Mouse (Mus musculus): ENCODE data around the gene Pmis2. TPM values are rescaled to one million over a fixed set of nuclear protein-coding genes. Genes with fewer than 3 reads are reported as not detected.

Gene Pmis2
- not detected in 2 replicates for polyA plus RNA-seq (2014; fragmentation: Nextera tagmentation; extraction: Ambion mirVana)

DNA sequence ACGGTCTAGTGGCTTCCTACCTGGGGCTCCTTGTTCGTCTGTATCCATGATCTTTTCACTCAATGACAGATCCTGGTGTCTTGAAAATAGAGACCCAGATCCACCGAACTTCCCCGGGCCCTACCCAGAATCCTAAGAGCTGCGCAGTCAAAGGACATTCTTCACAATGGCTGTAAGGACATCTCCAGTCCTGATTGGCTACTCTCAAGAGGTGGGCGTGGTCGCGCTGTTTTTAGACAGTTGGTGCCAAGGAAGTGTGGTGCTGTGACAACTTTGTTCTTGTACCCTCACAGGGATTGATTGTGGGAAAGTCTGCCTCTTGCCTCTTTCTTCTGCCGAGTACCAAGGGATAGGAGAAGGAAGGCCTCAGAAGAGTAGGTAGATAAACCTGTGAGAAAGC, at the start of gene Pmis2:
Gene Pmis2, minus strand, starts transcription at position 126 of the 400 bp plus-strand sequence.
- Histone ChIP-seq H3K4me1 (ENCODE audit: control insufficient read depth, insufficient read depth, low read length) (no peaks in the 10 kb centered on the region), H3K9me3 (ENCODE audit: control insufficient read depth, low read depth, low read length) (no peaks in the 10 kb centered on the region), H3K36me3 (ENCODE audit: control insufficient read depth, insufficient read depth, low read length) (no peaks in the 10 kb centered on the region), H3K4me2 (replicated peaks; ENCODE audit: low read depth, low read length) (no peak within 1 kb of the TSS), H3K27ac (ENCODE audit: low read length) (no peak within 1 kb of the TSS), H3K4me3 (ENCODE audit: low read depth, low read length) (no peak within 1 kb of the TSS), H3K27me3 (ENCODE audit: control insufficient read depth, insufficient read depth, low read length) (no peaks in the 10 kb centered on the region), H3K9ac (replicated peaks; ENCODE audit: low read depth, low read length) (no peak within 1 kb of the TSS)
- 62% methylated on average over 9 of the region's 9 CpGs for WGBS
- ATAC-seq (ENCODE audit: insufficient number of reproducible peaks, insufficient read depth, low FRiP score, low read depth): no peak

- WGBS: 91% methylated on average over 5 of the region's 5 CpGs
- H3K9me3 ChIP-seq (ENCODE audit: control insufficient read depth, low read depth, low read length): no peaks in the 10 kb centered on the region
- H3K36me3 ChIP-seq (ENCODE audit: control insufficient read depth, insufficient read depth, low read length): no peaks in the 10 kb centered on the region
- H3K4me2 ChIP-seq (replicated peaks; ENCODE audit: low read depth, low read length): no peak overlapping the region
- no peak overlapping the region for H3K9ac ChIP-seq (replicated peaks; ENCODE audit: low read depth, low read length)
- H3K27me3 ChIP-seq (ENCODE audit: control insufficient read depth, insufficient read depth, low read length): no peaks in the 10 kb centered on the region
- H3K27ac ChIP-seq (ENCODE audit: low read length): no peak overlapping the region
- H3K4me3 ChIP-seq (ENCODE audit: low read depth, low read length): no peak overlapping the region
- no peak for ATAC-seq (ENCODE audit: insufficient number of reproducible peaks, insufficient read depth, low FRiP score, low read depth)
- H3K4me1 ChIP-seq (ENCODE audit: control insufficient read depth, insufficient read depth, low read length): peaks cover 3% of the 10 kb centered on the region; the same call in 1 of the 2 replicates
Observed at GRCm38 (mm10) chr7:30719669-30720068, 48.3 kb upstream of the Pmis2 start.

GRCm38 (mm10) chr7:30717716-30718046, 46.3 kb upstream of the Pmis2 start:
- Histone ChIP-seq H3K9ac (replicated peaks; ENCODE audit: low read depth, low read length) (no peak overlapping the region), H3K4me3 (ENCODE audit: low read depth, low read length) (peak overlapping the region; percentile 29; the same call in 1 of the 2 replicates), H3K4me2 (replicated peaks; ENCODE audit: low read depth, low read length) (peak overlapping the region; percentile 68), H3K36me3 (ENCODE audit: control insufficient read depth, insufficient read depth, low read length) (no peaks in the 10 kb centered on the region), H3K9me3 (ENCODE audit: control insufficient read depth, low read depth, low read length) (no peaks in the 10 kb centered on the region), H3K27ac (ENCODE audit: low read length) (no peak overlapping the region), H3K4me1 (ENCODE audit: control insufficient read depth, insufficient read depth, low read length) (peaks cover 3% of the 10 kb centered on the region; the same call in 1 of the 2 replicates), H3K27me3 (ENCODE audit: control insufficient read depth, insufficient read depth, low read length) (no peaks in the 10 kb centered on the region)
- ATAC-seq (ENCODE audit: insufficient number of reproducible peaks, insufficient read depth, low FRiP score, low read depth): no peak
- 12% methylated on average over 14 of the region's 14 CpGs for WGBS

- peak; percentile 98 for ATAC-seq (ENCODE audit: insufficient number of reproducible peaks, insufficient read depth, low FRiP score, low read depth)
- H3K9ac ChIP-seq (replicated peaks; ENCODE audit: low read depth, low read length): no peak overlapping the region
- 3% methylated on average over 43 of the region's 43 CpGs for WGBS
Observed at GRCm38 (mm10) chr7:30717006-30717715, 45.8 kb upstream of the Pmis2 start.

DNA sequence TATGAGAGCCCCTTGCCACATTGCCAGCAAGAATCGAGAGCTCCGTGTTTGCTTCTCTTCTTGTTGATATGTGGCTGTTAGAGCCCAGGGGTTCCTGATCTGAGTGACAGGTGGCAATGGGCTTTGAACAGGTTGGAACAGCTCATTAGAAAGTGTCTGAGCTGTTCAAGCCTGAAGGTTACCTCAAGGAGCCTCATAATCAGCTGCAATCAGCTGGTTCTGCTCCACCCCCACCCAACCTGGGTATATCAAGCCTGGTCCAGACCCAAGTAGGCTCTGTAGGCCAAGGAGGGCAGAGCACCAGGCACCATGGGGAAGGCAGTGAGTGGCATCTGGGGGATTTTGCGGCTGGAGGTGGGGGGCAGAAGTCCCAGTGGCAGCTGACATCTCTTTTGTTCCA, 40.5 kb upstream of the Pmis2 start, which contains the start of gene Atp4a:
Gene Atp4a, plus strand, starts transcription at position 268 of the 400 bp plus-strand sequence.
- Histone ChIP-seq H3K36me3 (ENCODE audit: control insufficient read depth, insufficient read depth, low read length) (no peaks in the 10 kb centered on the region), H3K9ac (replicated peaks; ENCODE audit: low read depth, low read length) (no peak within 1 kb of the TSS), H3K9me3 (ENCODE audit: control insufficient read depth, low read depth, low read length) (no peaks in the 10 kb centered on the region), H3K4me1 (ENCODE audit: control insufficient read depth, insufficient read depth, low read length) (no peaks in the 10 kb centered on the region), H3K4me2 (replicated peaks; ENCODE audit: low read depth, low read length) (no peak within 1 kb of the TSS), H3K27me3 (ENCODE audit: control insufficient read depth, insufficient read depth, low read length) (no peaks in the 10 kb centered on the region), H3K4me3 (ENCODE audit: low read depth, low read length) (no peak within 1 kb of the TSS), H3K27ac (ENCODE audit: low read length) (no peak within 1 kb of the TSS)
- 80% methylated on average over 3 of the region's 3 CpGs for WGBS
- no peak for ATAC-seq (ENCODE audit: insufficient number of reproducible peaks, insufficient read depth, low FRiP score, low read depth)

More at GRCm38 (mm10) chr7:30717006-30717715, 45.8 kb upstream of the Pmis2 start:
- Histone ChIP-seq H3K4me3 (ENCODE audit: low read depth, low read length) (peak overlapping the region; percentile 29), H3K4me1 (ENCODE audit: control insufficient read depth, insufficient read depth, low read length) (peaks cover 3% of the 10 kb centered on the region; the same call in 1 of the 2 replicates), H3K36me3 (ENCODE audit: control insufficient read depth, insufficient read depth, low read length) (no peaks in the 10 kb centered on the region), H3K9me3 (ENCODE audit: control insufficient read depth, low read depth, low read length) (no peaks in the 10 kb centered on the region), H3K27me3 (ENCODE audit: control insufficient read depth, insufficient read depth, low read length) (no peaks in the 10 kb centered on the region), H3K27ac (ENCODE audit: low read length) (no peak overlapping the region), H3K4me2 (replicated peaks; ENCODE audit: low read depth, low read length) (peak overlapping the region; percentile 68)

GRCm38 (mm10) chr7:30707441-30707840, 36.0 kb upstream of the Pmis2 start:
- H3K4me1 ChIP-seq (ENCODE audit: control insufficient read depth, insufficient read depth, low read length): no peaks in the 10 kb centered on the region
- H3K4me2 ChIP-seq (replicated peaks; ENCODE audit: low read depth, low read length): no peak overlapping the region
- no peaks in the 10 kb centered on the region for H3K9me3 ChIP-seq (ENCODE audit: control insufficient read depth, low read depth, low read length)
- 76% methylated on average over 1 of the region's 1 CpGs for WGBS
- H3K36me3 ChIP-seq (ENCODE audit: control insufficient read depth, insufficient read depth, low read length): no peaks in the 10 kb centered on the region
- no peak overlapping the region for H3K27ac ChIP-seq (ENCODE audit: low read length)
- no peak overlapping the region for H3K9ac ChIP-seq (replicated peaks; ENCODE audit: low read depth, low read length)
- no peak for ATAC-seq (ENCODE audit: insufficient number of reproducible peaks, insufficient read depth, low FRiP score, low read depth)
- no peaks in the 10 kb centered on the region for H3K27me3 ChIP-seq (ENCODE audit: control insufficient read depth, insufficient read depth, low read length)
- no peak overlapping the region for H3K4me3 ChIP-seq (ENCODE audit: low read depth, low read length)

GRCm38 (mm10) chr7:30706214-30706882, 34.9 kb upstream of the Pmis2 start:
- ATAC-seq (ENCODE audit: insufficient number of reproducible peaks, insufficient read depth, low FRiP score, low read depth): peak; percentile 88
- Histone ChIP-seq H3K9ac (replicated peaks; ENCODE audit: low read depth, low read length) (no peak overlapping the region), H3K9me3 (ENCODE audit: control insufficient read depth, low read depth, low read length) (no peaks in the 10 kb centered on the region), H3K4me3 (ENCODE audit: low read depth, low read length) (no peak overlapping the region), H3K27me3 (ENCODE audit: control insufficient read depth, insufficient read depth, low read length) (no peaks in the 10 kb centered on the region), H3K36me3 (ENCODE audit: control insufficient read depth, insufficient read depth, low read length) (no peaks in the 10 kb centered on the region), H3K4me2 (replicated peaks; ENCODE audit: low read depth, low read length) (no peak overlapping the region), H3K27ac (ENCODE audit: low read length) (no peak overlapping the region), H3K4me1 (ENCODE audit: control insufficient read depth, insufficient read depth, low read length) (no peaks in the 10 kb centered on the region)
- WGBS: 57% methylated on average over 8 of the region's 8 CpGs

DNA sequence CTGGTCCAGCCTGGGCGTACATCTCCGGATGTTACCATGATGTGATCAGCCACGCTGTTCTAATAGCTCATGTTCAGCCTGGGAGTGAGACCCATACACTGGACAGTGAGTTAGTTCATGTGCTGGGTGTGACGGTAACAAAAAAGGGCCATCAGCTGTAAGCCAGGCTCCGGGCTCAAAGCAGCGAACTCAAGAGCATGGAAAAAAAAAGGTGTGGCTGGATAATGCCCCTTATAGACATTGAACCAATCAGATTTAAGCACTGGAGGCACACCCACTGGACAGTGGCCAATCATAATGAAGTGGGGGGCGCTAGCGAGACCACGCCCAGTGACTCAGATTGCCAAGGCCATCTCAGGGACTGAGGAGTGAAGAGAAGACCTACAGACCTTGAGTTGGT, 27.2 kb upstream of the Pmis2 start, which contains the start of gene 2200002J24Rik:
Gene 2200002J24Rik, plus strand, starts transcription at position 338 of the 400 bp plus-strand sequence.
- H3K36me3 ChIP-seq (ENCODE audit: control insufficient read depth, insufficient read depth, low read length): no peaks in the 10 kb centered on the region
- no peak within 1 kb of the TSS for H3K4me2 ChIP-seq (replicated peaks; ENCODE audit: low read depth, low read length)
- H3K9ac ChIP-seq (replicated peaks; ENCODE audit: low read depth, low read length): no peak within 1 kb of the TSS
- 42% methylated on average over 9 of the region's 9 CpGs for WGBS
- no peaks in the 10 kb centered on the region for H3K27me3 ChIP-seq (ENCODE audit: control insufficient read depth, insufficient read depth, low read length)
- H3K4me1 ChIP-seq (ENCODE audit: control insufficient read depth, insufficient read depth, low read length): no peaks in the 10 kb centered on the region
- ATAC-seq (ENCODE audit: insufficient number of reproducible peaks, insufficient read depth, low FRiP score, low read depth): 0 out of 2 replicates have a peak, but pooled peaks have one; percentile 33
- H3K4me3 ChIP-seq (ENCODE audit: low read depth, low read length): no peak within 1 kb of the TSS
- no peaks in the 10 kb centered on the region for H3K9me3 ChIP-seq (ENCODE audit: control insufficient read depth, low read depth, low read length)
- H3K27ac ChIP-seq (ENCODE audit: low read length): no peak within 1 kb of the TSS

All from stomach, embryonic 14.5 days (tissue).